ENCODE assay signal across 9 mouse cellular contexts in the genomic region with DNA sequence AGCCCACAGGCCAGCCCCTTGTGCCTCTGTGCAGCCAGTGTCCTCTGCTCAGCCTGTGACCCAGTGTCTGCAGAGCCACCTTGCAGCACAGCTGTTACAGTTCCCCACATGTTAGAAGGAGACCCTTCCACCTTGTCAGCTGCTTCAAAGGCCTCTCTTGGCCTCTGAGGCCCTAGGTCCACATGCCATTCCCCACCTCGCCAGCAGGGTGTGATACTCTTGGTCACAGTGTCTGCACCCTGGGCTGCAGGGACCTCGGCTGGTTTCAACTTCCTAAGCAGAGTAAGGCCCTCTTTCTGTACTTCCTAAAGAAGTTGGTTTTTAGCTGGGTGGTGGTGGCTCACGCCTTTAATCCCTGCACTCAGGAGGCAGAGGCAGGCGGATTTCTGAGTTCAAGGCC. TPM values are rescaled to one million over a fixed set of nuclear protein-coding genes. Genes with fewer than 3 reads are reported as not detected.
DNase-seq lines count a peak whose midpoint lies in the region; ATAC-seq and TF ChIP-seq lines count a peak whose summit lies in the region.
"Had no signal": no experiment of that assay in that cellular context is flagged by ENCODE, and none has a peak within 500 bp of the region (broad histone marks: within the 10 kb centered on the region; RNA-seq: fewer than 3 reads in every experiment).

No protein-coding gene starts in this region.

- no peak overlapping the region for H3K27ac ChIP-seq in hindbrain, embryonic 11.5 days (ENCODE audit: low read depth, low read length)
- H3K27ac ChIP-seq in hindbrain, embryonic 16.5 days (ENCODE audit: low read depth, low read length) = no peak overlapping the region
- H3K27ac ChIP-seq in lung, postnatal 0 days (ENCODE audit: low read length) = no peak overlapping the region
- H3K27ac ChIP-seq in stomach, postnatal 0 days (replicated peaks) = no peak overlapping the region
- no peak overlapping the region for H3K27ac ChIP-seq in forebrain, embryonic 13.5 days
- H3K27ac ChIP-seq: limb, embryonic 13.5 days had no signal

- no peak for TF ChIP-seq EP300 in lung, postnatal 0 days (IDR thresholded peaks at IDR 0.05)
- no peak for TF ChIP-seq EP300 in stomach, postnatal 0 days (optimal IDR thresholded peaks at IDR 0.05)

- H3K4me3 ChIP-seq in hindbrain, embryonic 11.5 days (ENCODE audit: low read depth, low read length) = no peak overlapping the region
- no peak overlapping the region for H3K4me3 ChIP-seq in hindbrain, embryonic 16.5 days (ENCODE audit: low read length)
- H3K4me3 ChIP-seq in lung, postnatal 0 days (ENCODE audit: low read depth, low read length) = no peak overlapping the region
- no peak overlapping the region for H3K4me3 ChIP-seq in stomach, postnatal 0 days (ENCODE audit: low read depth, low read length)
- H3K4me3 ChIP-seq in forebrain, embryonic 13.5 days = no peak overlapping the region
- H3K4me3 ChIP-seq: limb, embryonic 13.5 days had no signal

- H3K9me3 ChIP-seq in hindbrain, embryonic 11.5 days (ENCODE audit: control insufficient read depth, low read length) = no peaks in the 10 kb centered on the region
- no peaks in the 10 kb centered on the region for H3K9me3 ChIP-seq in hindbrain, embryonic 16.5 days (ENCODE audit: control insufficient read depth, low read length)
- no peaks in the 10 kb centered on the region for H3K9me3 ChIP-seq in lung, postnatal 0 days (ENCODE audit: low read length)
- H3K9me3 ChIP-seq in stomach, postnatal 0 days (ENCODE audit: control insufficient read depth, low read length) = no peaks in the 10 kb centered on the region
- H3K9me3 ChIP-seq in forebrain, embryonic 13.5 days (replicated peaks) = no peaks in the 10 kb centered on the region
- H3K9me3 ChIP-seq: limb, embryonic 13.5 days had no signal

- H3K9ac ChIP-seq in hindbrain, embryonic 11.5 days (ENCODE audit: low read depth, low read length) = no peak overlapping the region
- H3K9ac ChIP-seq in hindbrain, embryonic 16.5 days (ENCODE audit: low read depth, low read length) = no peak overlapping the region
- H3K9ac ChIP-seq in lung, postnatal 0 days (replicated peaks; ENCODE audit: low read depth) = no peak overlapping the region
- H3K9ac ChIP-seq in stomach, postnatal 0 days (ENCODE audit: low read length) = no peak overlapping the region
- no peak overlapping the region for H3K9ac ChIP-seq in forebrain, embryonic 13.5 days
- H3K9ac ChIP-seq: limb, embryonic 13.5 days had no signal

- H3K27me3 ChIP-seq in hindbrain, embryonic 11.5 days (ENCODE audit: control insufficient read depth, insufficient read depth, low read length) = no peaks in the 10 kb centered on the region
- H3K27me3 ChIP-seq in hindbrain, embryonic 16.5 days (replicated peaks; ENCODE audit: control insufficient read depth, insufficient read depth, low read length) = no peaks in the 10 kb centered on the region
- no peaks in the 10 kb centered on the region for H3K27me3 ChIP-seq in lung, postnatal 0 days (replicated peaks; ENCODE audit: insufficient read depth, low read length)
- no peaks in the 10 kb centered on the region for H3K27me3 ChIP-seq in stomach, postnatal 0 days (ENCODE audit: control insufficient read depth, insufficient read depth, low read length)
- H3K27me3 ChIP-seq in forebrain, embryonic 13.5 days = no peaks in the 10 kb centered on the region
- H3K27me3 ChIP-seq: limb, embryonic 13.5 days had no signal

- ATAC-seq in hindbrain, embryonic 11.5 days (ENCODE audit: low FRiP score) = no peak
- no peak for ATAC-seq in hindbrain, embryonic 16.5 days
- no peak for ATAC-seq in lung, postnatal 0 days
- no peak for ATAC-seq in stomach, postnatal 0 days (ENCODE audit: low FRiP score, low TSS enrichment)
- ATAC-seq in forebrain, embryonic 13.5 days = no peak

- no peaks in the 10 kb centered on the region for H3K36me3 ChIP-seq in hindbrain, embryonic 11.5 days (ENCODE audit: control insufficient read depth, insufficient read depth, low read length)
- H3K36me3 ChIP-seq in hindbrain, embryonic 16.5 days (ENCODE audit: control insufficient read depth, insufficient read depth, low read length) = no peaks in the 10 kb centered on the region
- no peaks in the 10 kb centered on the region for H3K36me3 ChIP-seq in lung, postnatal 0 days (ENCODE audit: insufficient read depth, low read length)
- no peaks in the 10 kb centered on the region for H3K36me3 ChIP-seq in stomach, postnatal 0 days (ENCODE audit: control insufficient read depth, insufficient read depth, low read length)
- H3K36me3 ChIP-seq in forebrain, embryonic 13.5 days (ENCODE audit: poor library complexity, severe bottlenecking) = 0 out of 2 replicates have a peak, but pooled peaks cover under 1% of the 10 kb centered on the region

- no peaks in the 10 kb centered on the region for H3K4me1 ChIP-seq in hindbrain, embryonic 11.5 days (replicated peaks; ENCODE audit: control insufficient read depth, insufficient read depth, low read length)
- peaks cover 18% of the 10 kb centered on the region for H3K4me1 ChIP-seq in hindbrain, embryonic 16.5 days (ENCODE audit: control insufficient read depth, insufficient read depth, low read depth, low read length)
- H3K4me1 ChIP-seq in lung, postnatal 0 days (ENCODE audit: insufficient read depth, low read depth, low read length) = peaks cover 4% of the 10 kb centered on the region; the same call in 1 of the 2 replicates
- no peaks in the 10 kb centered on the region for H3K4me1 ChIP-seq in stomach, postnatal 0 days (replicated peaks; ENCODE audit: control insufficient read depth, insufficient read depth)
- peaks cover 19% of the 10 kb centered on the region for H3K4me1 ChIP-seq in forebrain, embryonic 13.5 days

- no peak overlapping the region for H3K4me2 ChIP-seq in hindbrain, embryonic 11.5 days (replicated peaks; ENCODE audit: low read depth, low read length)
- no peak overlapping the region for H3K4me2 ChIP-seq in hindbrain, embryonic 16.5 days (ENCODE audit: low read length)
- no peak overlapping the region for H3K4me2 ChIP-seq in lung, postnatal 0 days (replicated peaks; ENCODE audit: low read depth, low read length)
- H3K4me2 ChIP-seq in stomach, postnatal 0 days (replicated peaks; ENCODE audit: low read depth) = no peak overlapping the region
- no peak overlapping the region for H3K4me2 ChIP-seq in forebrain, embryonic 13.5 days
- H3K4me2 ChIP-seq: limb, embryonic 13.5 days had no signal

- WGBS in hindbrain, embryonic 11.5 days = 68% methylated on average over 4 of the region's 4 CpGs
- 55% methylated on average over 4 of the region's 4 CpGs for WGBS in hindbrain, embryonic 16.5 days
- 60% methylated on average over 4 of the region's 4 CpGs for WGBS in lung, postnatal 0 days
- WGBS in stomach, postnatal 0 days = 62% methylated on average over 4 of the region's 4 CpGs
- 55% methylated on average over 4 of the region's 4 CpGs for WGBS in forebrain, embryonic 13.5 days

- TF ChIP-seq CTCF in lung, postnatal 0 days (IDR thresholded peaks at IDR 0.05) = peak; percentile 61
- peak; percentile 64 for TF ChIP-seq CTCF in stomach, postnatal 0 days (IDR thresholded peaks at IDR 0.05; ENCODE audit: low read depth)

- DNase-seq in hindbrain, embryonic 11.5 days (ENCODE audit: low spot score) = peak; percentile 48
- peak; percentile 54 for DNase-seq in ES-CJ7 (ENCODE audit: low read depth, low spot score)
- DNase-seq in embryo, embryonic 10 days (ENCODE audit: low spot score) = peak; percentile 63
- no peak for DNase-seq in lung, postnatal 0 days (ENCODE audit: low spot score)
- peak; percentile 53 for DNase-seq in stomach, postnatal 0 days (ENCODE audit: low spot score)
- DNase-seq in frontal cortex, adult 2 months (ENCODE audit: extremely low spot score in 1 of 2, low spot score in 1 of 2) = no peak

RNA-seq across cellular contexts. Expression of gene Kdm4b, which starts 13.0 kb away (rescaled TPM):
- polyA plus RNA-seq in hindbrain, embryonic 11.5 days (2014; fragmentation: Nextera tagmentation; extraction: Ambion mirVana) = 33.7 and 39.0 TPM in 2 replicates
- 53.5 and 70.3 TPM in 2 replicates for polyA plus RNA-seq in hindbrain, embryonic 16.5 days (2015; fragmentation: Nextera tagmentation; extraction: Ambion mirVana)
- polyA plus RNA-seq in lung, postnatal 0 days (2015; fragmentation: Nextera tagmentation; extraction: Ambion mirVana) = 19.7 and 22.4 TPM in 2 replicates
- polyA plus RNA-seq in stomach, postnatal 0 days (2015; fragmentation: Nextera tagmentation; extraction: Ambion mirVana) = 13.5 and 15.0 TPM in 2 replicates
- 43.8 and 49.9 TPM in 2 replicates for polyA plus RNA-seq in frontal cortex, adult 2 months (2012; rRNA removed)
- 51.4 and 55.9 TPM in 2 replicates for polyA plus RNA-seq in forebrain, embryonic 13.5 days (2015; fragmentation: Nextera tagmentation; extraction: Ambion mirVana)

RNA-seq across cellular contexts. Expression of gene Uhrf1, which starts 35.8 kb away (rescaled TPM):
- 77.7 and 95.9 TPM in 2 replicates for polyA plus RNA-seq in hindbrain, embryonic 11.5 days (2014; fragmentation: Nextera tagmentation; extraction: Ambion mirVana)
- 23.3 and 28.2 TPM in 2 replicates for polyA plus RNA-seq in hindbrain, embryonic 16.5 days (2015; fragmentation: Nextera tagmentation; extraction: Ambion mirVana)
- 7.0 and 8.4 TPM in 2 replicates for polyA plus RNA-seq in lung, postnatal 0 days (2015; fragmentation: Nextera tagmentation; extraction: Ambion mirVana)
- 18.4 and 19.5 TPM in 2 replicates for polyA plus RNA-seq in stomach, postnatal 0 days (2015; fragmentation: Nextera tagmentation; extraction: Ambion mirVana)
- 1.8 and 2.1 TPM in 2 replicates for polyA plus RNA-seq in frontal cortex, adult 2 months (2012; rRNA removed)
- 119 and 138 TPM in 2 replicates for polyA plus RNA-seq in forebrain, embryonic 13.5 days (2015; fragmentation: Nextera tagmentation; extraction: Ambion mirVana)

RNA-seq across cellular contexts. Expression of gene Arrdc5, which starts 38.8 kb away (rescaled TPM):
- not detected in 2 replicates for polyA plus RNA-seq in hindbrain, embryonic 11.5 days (2014; fragmentation: Nextera tagmentation; extraction: Ambion mirVana)
- polyA plus RNA-seq in hindbrain, embryonic 16.5 days (2015; fragmentation: Nextera tagmentation; extraction: Ambion mirVana) = not detected in 2 replicates
- not detected in 2 replicates for polyA plus RNA-seq in lung, postnatal 0 days (2015; fragmentation: Nextera tagmentation; extraction: Ambion mirVana)
- polyA plus RNA-seq in stomach, postnatal 0 days (2015; fragmentation: Nextera tagmentation; extraction: Ambion mirVana) = not detected in 2 replicates
- not detected in 2 replicates for polyA plus RNA-seq in frontal cortex, adult 2 months (2012; rRNA removed)
- polyA plus RNA-seq in forebrain, embryonic 13.5 days (2015; fragmentation: Nextera tagmentation; extraction: Ambion mirVana) = not detected in 2 replicates
- polyA plus RNA-seq: limb, embryonic 13.5 days had no signal

RNA-seq across cellular contexts. Expression of gene Plin3, which starts 46.2 kb away (rescaled TPM):
- 25.0 and 26.2 TPM in 2 replicates for polyA plus RNA-seq in hindbrain, embryonic 11.5 days (2014; fragmentation: Nextera tagmentation; extraction: Ambion mirVana)
- polyA plus RNA-seq in hindbrain, embryonic 16.5 days (2015; fragmentation: Nextera tagmentation; extraction: Ambion mirVana) = 15.5 and 21.1 TPM in 2 replicates
- polyA plus RNA-seq in lung, postnatal 0 days (2015; fragmentation: Nextera tagmentation; extraction: Ambion mirVana) = 95.3 and 99.3 TPM in 2 replicates
- 65.3 and 67.3 TPM in 2 replicates for polyA plus RNA-seq in stomach, postnatal 0 days (2015; fragmentation: Nextera tagmentation; extraction: Ambion mirVana)
- polyA plus RNA-seq in frontal cortex, adult 2 months (2012; rRNA removed) = 10.8 and 11.2 TPM in 2 replicates
- 18.3 and 21.8 TPM in 2 replicates for polyA plus RNA-seq in forebrain, embryonic 13.5 days (2015; fragmentation: Nextera tagmentation; extraction: Ambion mirVana)

Comparison
In these comparisons a context has a peak if more than half of its experiments do, and no peak if none do; other contexts are left out.
1. DNase-seq: peak in hindbrain, embryonic 11.5 days (single experiment), ES-CJ7 (single experiment), embryo, embryonic 10 days (single experiment) and stomach, postnatal 0 days (single experiment); none in lung, postnatal 0 days (single experiment) and frontal cortex, adult 2 months (0 of 2).